Mouse (Mus musculus): ENCODE data around the gene Mgp.

DNA sequence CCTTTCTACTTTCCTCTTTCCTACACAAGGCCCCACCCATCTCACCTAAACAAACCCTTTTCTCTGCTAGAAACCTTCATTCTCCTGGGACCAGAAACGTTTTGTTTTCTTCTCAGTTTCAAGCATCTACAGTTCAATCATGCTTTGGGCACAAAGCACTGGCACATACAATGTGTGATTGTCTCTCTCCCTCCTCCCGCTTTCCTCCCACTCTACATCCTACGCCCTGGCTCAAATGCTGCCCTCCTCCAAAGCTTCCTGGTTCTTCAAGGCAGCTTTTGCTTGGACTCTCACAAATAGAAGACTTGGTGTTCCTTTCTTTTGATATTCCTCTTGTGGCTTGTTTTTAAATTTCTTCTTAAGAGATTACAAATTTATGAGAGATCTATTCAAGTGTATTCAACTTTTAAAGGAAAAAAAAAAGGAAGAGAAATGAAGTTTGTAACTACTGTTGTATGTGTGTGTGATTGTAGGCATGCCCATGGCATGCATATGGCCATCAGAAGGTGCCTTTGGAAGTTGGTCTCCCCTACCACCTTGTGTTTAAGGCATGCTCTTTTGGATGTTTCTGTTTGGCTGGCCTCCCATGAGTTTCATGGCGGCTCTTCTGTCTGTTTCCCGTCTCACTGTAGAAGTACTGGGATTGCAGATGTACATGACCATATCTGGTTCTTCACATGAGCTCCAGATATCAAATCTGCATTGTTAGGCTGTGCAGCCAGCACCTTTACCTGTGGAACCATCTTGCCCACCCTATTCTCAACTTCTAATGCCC is 29.7 kb downstream of the Mgp start:
- no peak for TF ChIP-seq CTCF (IDR thresholded peaks at IDR 0.05; ENCODE audit: control insufficient read depth, insufficient read depth, low read length)
- no peak for TF ChIP-seq POLR2A (IDR thresholded peaks at IDR 0.05; ENCODE audit: borderline replicate concordance, control insufficient read depth, low read depth, low read length)
